ENCODE assay signal across 26 mouse cellular contexts in genomic region chr3:14884826-14885225, GRCm38 (mm10). TPM values are rescaled to one million over a fixed set of nuclear protein-coding genes. Genes with fewer than 3 reads are reported as not detected.
A peak's percentile ranks its signal among the peaks of the same experiment; 100 is the strongest.
DNase-seq lines count a peak whose midpoint lies in the region; ATAC-seq and TF ChIP-seq lines count a peak whose summit lies in the region.
"Had no signal": no experiment of that assay in that cellular context is flagged by ENCODE, and none has a peak within 500 bp of the region (broad histone marks: within the 10 kb centered on the region; RNA-seq: fewer than 3 reads in every experiment).

No protein-coding gene starts in this region.

- peaks cover 51% of the 10 kb centered on the region for H3K4me1 ChIP-seq in liver, embryonic 13.5 days (replicated peaks)
- peaks cover 6% of the 10 kb centered on the region; the same call in 1 of the 2 replicates for H3K4me1 ChIP-seq in forebrain, embryonic 15.5 days
- no peaks in the 10 kb centered on the region for H3K4me1 ChIP-seq in hindbrain, embryonic 14.5 days (replicated peaks; ENCODE audit: control insufficient read depth, insufficient read depth, low read length)
- H3K4me1 ChIP-seq: hindbrain, embryonic 13.5 days; midbrain, embryonic 13.5 days had no signal

- no peak for DNase-seq in left cerebral cortex, adult 2 months (ENCODE audit: extremely low spot score in 1 of 2, low spot score in 2 of 2)
- no peak for DNase-seq in left cerebral cortex, postnatal 4 days
- DNase-seq in brain, adult 2 months (ENCODE audit: low read depth, low spot score): peak; percentile 60
- DNase-seq in liver, embryonic 13.5 days: no peak
- no peak for DNase-seq in hindbrain, embryonic 14.5 days (ENCODE audit: low spot score)
- DNase-seq: adrenal gland, postnatal 14 days; B cell, adult 2 months; cerebellum, adult 11-12 months; cerebellum, adult 9-11 months; gastrocnemius, postnatal 10 days; heart, adult 11 months; heart, postnatal 4 days; kidney, adult 9 months; kidney, postnatal 10 days; thymus, adult 2 months; thymus, postnatal 4 days had no signal

- intact Hi-C loops in left cerebral cortex, adult 2 months (cut with DNase I): loop anchor here (5.0 to 10.0 kb wide), 2 partner anchors 62 to 210 kb away; no protein-coding TSS in a partner anchor
- intact Hi-C loops in left cerebral cortex, postnatal 4 days (cut with DNase I): no loop called here

- no peaks in the 10 kb centered on the region for H3K27me3 ChIP-seq in liver, embryonic 13.5 days
- H3K27me3 ChIP-seq in forebrain, embryonic 15.5 days: no peaks in the 10 kb centered on the region
- peaks cover 4% of the 10 kb centered on the region for H3K27me3 ChIP-seq in hindbrain, embryonic 14.5 days (ENCODE audit: control insufficient read depth, insufficient read depth, low read length)
- H3K27me3 ChIP-seq: lung, embryonic 15.5 days had no signal

- no peak for ATAC-seq in liver, embryonic 13.5 days (ENCODE audit: low read depth)
- no peak for ATAC-seq in forebrain, embryonic 15.5 days (replicated peaks)
- ATAC-seq in hindbrain, embryonic 14.5 days (ENCODE audit: low FRiP score): no peak
- ATAC-seq: intestine, postnatal 0 days; midbrain, embryonic 13.5 days had no signal

- no peak overlapping the region for H3K4me3 ChIP-seq in left cerebral cortex, adult 2 months
- peak overlapping the region; percentile 88 for H3K4me3 ChIP-seq in liver, embryonic 13.5 days (replicated peaks)
- H3K4me3 ChIP-seq in forebrain, embryonic 15.5 days: no peak overlapping the region
- H3K4me3 ChIP-seq in hindbrain, embryonic 14.5 days (replicated peaks; ENCODE audit: low read length): no peak overlapping the region
- H3K4me3 ChIP-seq: embryonic facial prominence, embryonic 13.5 days; forebrain, embryonic 12.5 days; heart, embryonic 10.5 days; hindbrain, embryonic 13.5 days; limb, embryonic 10.5 days; limb, embryonic 15.5 days; lung, embryonic 15.5 days; midbrain, embryonic 13.5 days had no signal

- H3K9me3 ChIP-seq in liver, embryonic 13.5 days (replicated peaks): no peaks in the 10 kb centered on the region
- no peaks in the 10 kb centered on the region for H3K9me3 ChIP-seq in forebrain, embryonic 15.5 days
- no peaks in the 10 kb centered on the region for H3K9me3 ChIP-seq in hindbrain, embryonic 14.5 days (ENCODE audit: control insufficient read depth, low read length)
- H3K9me3 ChIP-seq: embryonic facial prominence, embryonic 13.5 days; forebrain, embryonic 12.5 days; heart, embryonic 10.5 days; hindbrain, embryonic 13.5 days; limb, embryonic 10.5 days; limb, embryonic 15.5 days; lung, embryonic 15.5 days; midbrain, embryonic 13.5 days had no signal

- H3K27ac ChIP-seq in left cerebral cortex, adult 2 months: peak overlapping the region; percentile 22; the same call in 1 of the 2 replicates
- H3K27ac ChIP-seq in liver, embryonic 13.5 days: peak overlapping the region; percentile 99
- H3K27ac ChIP-seq in forebrain, embryonic 15.5 days (replicated peaks): no peak overlapping the region
- no peak overlapping the region for H3K27ac ChIP-seq in hindbrain, embryonic 14.5 days
- H3K27ac ChIP-seq: embryonic facial prominence, embryonic 13.5 days; forebrain, embryonic 12.5 days; heart, embryonic 10.5 days; hindbrain, embryonic 13.5 days; limb, embryonic 10.5 days; limb, embryonic 15.5 days; lung, embryonic 15.5 days; midbrain, embryonic 13.5 days had no signal

- H3K4me2 ChIP-seq in liver, embryonic 13.5 days: peak overlapping the region; percentile 64
- H3K4me2 ChIP-seq in forebrain, embryonic 15.5 days (replicated peaks): no peak overlapping the region
- no peak overlapping the region for H3K4me2 ChIP-seq in hindbrain, embryonic 14.5 days (replicated peaks)
- H3K4me2 ChIP-seq: embryonic facial prominence, embryonic 13.5 days; forebrain, embryonic 12.5 days; hindbrain, embryonic 13.5 days; limb, embryonic 15.5 days; lung, embryonic 15.5 days; midbrain, embryonic 13.5 days had no signal

- TF ChIP-seq CTCF in left cerebral cortex, adult 2 months (IDR thresholded peaks at IDR 0.05): no peak

- H3K36me3 ChIP-seq in liver, embryonic 13.5 days: peaks cover 26% of the 10 kb centered on the region
- no peaks in the 10 kb centered on the region for H3K36me3 ChIP-seq in forebrain, embryonic 15.5 days
- no peaks in the 10 kb centered on the region for H3K36me3 ChIP-seq in hindbrain, embryonic 14.5 days (replicated peaks; ENCODE audit: control insufficient read depth, insufficient read depth)
- H3K36me3 ChIP-seq: embryonic facial prominence, embryonic 13.5 days; forebrain, embryonic 12.5 days; heart, embryonic 10.5 days; hindbrain, embryonic 13.5 days; limb, embryonic 10.5 days; limb, embryonic 15.5 days; lung, embryonic 15.5 days; midbrain, embryonic 13.5 days had no signal

- H3K9ac ChIP-seq in liver, embryonic 13.5 days: peak overlapping the region; percentile 98
- H3K9ac ChIP-seq in forebrain, embryonic 15.5 days (replicated peaks): no peak overlapping the region
- H3K9ac ChIP-seq in hindbrain, embryonic 14.5 days: no peak overlapping the region
- H3K9ac ChIP-seq: embryonic facial prominence, embryonic 13.5 days; forebrain, embryonic 12.5 days; hindbrain, embryonic 13.5 days; limb, embryonic 15.5 days; lung, embryonic 15.5 days; midbrain, embryonic 13.5 days had no signal

RNA-seq across cellular contexts. Expression of gene Car2, which starts 1.2 kb away (rescaled TPM):
- 100 to 1,000 TPM; 101 to 106 TPM for total RNA-seq in left cerebral cortex, adult 2 months (2021)
- total RNA-seq in left cerebral cortex, postnatal 4 days (2021): 10 to 100 TPM; 19.7 to 22.2 TPM
- polyA plus RNA-seq in liver, embryonic 13.5 days (2015; fragmentation: Nextera tagmentation; extraction: Ambion mirVana): 2,501 and 2,750 TPM in 2 replicates
- 21.7 and 22.7 TPM in 2 replicates for polyA plus RNA-seq in forebrain, embryonic 15.5 days (2015; fragmentation: Nextera tagmentation; extraction: Ambion mirVana)
- 43.5 and 44.7 TPM in 2 replicates for polyA plus RNA-seq in hindbrain, embryonic 14.5 days (2014; fragmentation: Nextera tagmentation; extraction: Ambion mirVana)

RNA-seq across cellular contexts. Expression of gene Car3, which starts 21.5 kb away (rescaled TPM):
- total RNA-seq in left cerebral cortex, adult 2 months (2021): under 1 TPM; 0.61 to 0.72 TPM
- 1 to 10 TPM; 1.6 to 2.2 TPM for total RNA-seq in left cerebral cortex, postnatal 4 days (2021)
- polyA plus RNA-seq in liver, embryonic 13.5 days (2015; fragmentation: Nextera tagmentation; extraction: Ambion mirVana): 39.1 and 50.0 TPM in 2 replicates
- 1.1 and 2.1 TPM in 2 replicates for polyA plus RNA-seq in forebrain, embryonic 15.5 days (2015; fragmentation: Nextera tagmentation; extraction: Ambion mirVana)
- 0.82 and 1.6 TPM in 2 replicates for polyA plus RNA-seq in hindbrain, embryonic 14.5 days (2014; fragmentation: Nextera tagmentation; extraction: Ambion mirVana)

Comparison
In these comparisons a context has a peak if more than half of its experiments do, and no peak if none do; other contexts are left out.
1. H3K27ac ChIP-seq: peak in left cerebral cortex, adult 2 months (single experiment) and liver, embryonic 13.5 days (single experiment); none in forebrain, embryonic 15.5 days (single experiment) and hindbrain, embryonic 14.5 days (single experiment).
2. RNA of gene Car2, which starts 1.2 kb away (polyA plus RNA-seq): 2,501 to 2,750 TPM in liver, embryonic 13.5 days; 43.5 to 44.7 TPM in hindbrain, embryonic 14.5 days and 21.7 to 22.7 TPM in forebrain, embryonic 15.5 days; every median in the first group is over 10 times any median in the second.
3. RNA of gene Car3, which starts 21.5 kb away (polyA plus RNA-seq): 39.1 to 50.0 TPM in liver, embryonic 13.5 days; 1.1 to 2.1 TPM in forebrain, embryonic 15.5 days and 0.82 to 1.6 TPM in hindbrain, embryonic 14.5 days; every median in the first group is over 10 times any median in the second.